Mouse (Mus musculus): ENCODE data around the gene Top2a.

DNA sequence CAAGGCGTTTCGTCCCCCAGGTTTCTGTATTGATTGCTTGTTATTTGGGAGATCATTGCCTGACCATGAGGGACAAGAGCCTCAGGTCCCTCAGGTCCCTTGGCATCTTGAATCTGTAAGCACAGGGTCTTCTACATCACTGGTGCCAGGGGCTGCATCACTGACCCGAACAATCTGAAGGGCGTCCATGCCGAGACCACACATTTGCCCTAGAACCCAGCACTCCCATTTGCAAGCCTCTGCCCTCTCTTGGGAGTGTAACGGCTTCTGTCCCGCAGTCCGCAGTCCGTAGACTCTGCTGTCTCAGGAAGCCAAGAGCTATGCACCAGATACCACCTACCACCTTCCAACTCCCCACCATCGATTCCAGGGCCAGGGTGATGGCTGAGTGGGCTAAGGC lies 67.6 kb downstream of the Top2a start:
- no peak for TF ChIP-seq EP300 (IDR thresholded peaks at IDR 0.05; ENCODE audit: insufficient read depth, low read depth, low read length)
- TF ChIP-seq CTCF (IDR thresholded peaks at IDR 0.05; ENCODE audit: low read depth, low read length), result no peak
- TF ChIP-seq POLR2A (IDR thresholded peaks at IDR 0.05; ENCODE audit: insufficient read depth, low read length), result no peak

All from ES-Bruce4 (cell line).